Mouse (Mus musculus) olfactory bulb, adult 2 months (tissue): ENCODE measurements around the gene Siglec1.

Source experiments
- CTCF ChIP-seq: fragments of 200-500 bp; IDR thresholded peaks from 2 replicates; pipeline ENCODE4 v1.5.1; 2012; ENCODE audit warnings: low read depth, mild to moderate bottlenecking, low read length, moderate library complexity; ENCODE audit not compliant: insufficient read depth
- POLR2A ChIP-seq: fragments of 200-500 bp; IDR thresholded peaks from 2 replicates; pipeline ENCODE4 v1.6.1; 2012; ENCODE audit warnings: mild to moderate bottlenecking, low read depth, low read length, moderate library complexity; ENCODE audit not compliant: insufficient read depth

DNA sequence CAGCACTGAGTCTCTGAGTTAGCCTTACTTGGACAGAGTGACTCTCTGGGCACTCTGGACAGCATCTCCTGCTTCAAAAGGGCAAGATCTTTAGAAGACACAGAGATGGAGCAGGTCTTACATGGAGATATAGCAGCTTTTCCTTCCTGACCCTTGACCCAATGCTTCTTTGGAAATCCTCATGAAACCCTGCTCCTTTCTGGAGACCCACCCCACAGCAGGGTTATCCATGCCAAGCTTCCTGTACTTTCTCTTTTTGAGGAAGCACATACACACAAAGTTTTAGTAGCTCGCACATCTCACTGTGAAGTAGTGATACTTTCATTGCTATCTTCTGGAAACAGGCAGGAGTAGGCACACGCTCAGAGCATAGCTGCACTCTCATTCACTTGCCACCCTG, 61.3 kb downstream of the Siglec1 start:
- TF ChIP-seq CTCF (no peak), POLR2A (no peak)
